Mouse (Mus musculus) forebrain, postnatal 0 days (tissue): Measurements from ENCODE around the gene Mfap2. TPM values are rescaled to one million over a fixed set of nuclear protein-coding genes. Genes with fewer than 3 reads are reported as not detected.

Experiments used
- ATAC-seq: fragments of 200-750 bp; cut with Nextera tagmentation; 2 replicates; pipeline ENCODE4 v1.8.0; 2017; ENCODE audit warnings: mild to moderate bottlenecking, moderate library complexity
- DNase-seq: peaks from one replicate; pipeline ENCODE4 v3.0.0-alpha.2; 2015
- H3K27ac ChIP-seq: fragments of 300-500 bp; sonication (generic); 2 replicates; pipeline ENCODE4 v1.5.1; 2014; ENCODE audit warnings: low read depth, mild to moderate bottlenecking, antibody characterized with exemption, low read length, moderate library complexity, mixed read lengths
- H3K27me3 ChIP-seq: fragments of 300-500 bp; sonication (generic); 2 replicates; pipeline ENCODE4 v1.6.1; 2014; ENCODE audit warnings: mild to moderate bottlenecking, low read length, mixed read lengths; ENCODE audit not compliant: insufficient read depth
- H3K36me3 ChIP-seq: fragments of 300-500 bp; sonication (generic); 2 replicates; pipeline ENCODE4 v1.6.1; 2014; ENCODE audit warnings: mild to moderate bottlenecking, moderate library complexity; ENCODE audit not compliant: insufficient read depth
- H3K4me1 ChIP-seq: fragments of 300-500 bp; sonication (generic); 2 replicates; pipeline ENCODE4 v1.6.1; 2014; ENCODE audit warnings: antibody characterized with exemption; ENCODE audit not compliant: insufficient read depth
- H3K4me2 ChIP-seq: fragments of 300-500 bp; sonication (generic); 2 replicates; pipeline ENCODE4 v1.6.1; 2014; ENCODE audit warnings: low read depth, mild to moderate bottlenecking, moderate library complexity
- H3K4me3 ChIP-seq: fragments of 300-500 bp; sonication (generic); 2 replicates; pipeline ENCODE4 v1.5.1; 2014; ENCODE audit warnings: low read depth, low read length, mixed read lengths
- H3K9ac ChIP-seq: fragments of 300-500 bp; sonication (generic); 2 replicates; pipeline ENCODE4 v1.6.1; 2014; ENCODE audit warnings: mild to moderate bottlenecking
- H3K9me3 ChIP-seq: fragments of 300-500 bp; sonication (generic); 2 replicates; pipeline ENCODE4 v1.6.1; 2016; ENCODE audit warnings: low read length
- CTCF ChIP-seq: sonication (generic); IDR thresholded peaks from 2 replicates; pipeline ENCODE4 v1.5.1; 2016; ENCODE audit warnings: antibody characterized with exemption, control low read depth, low read depth
- WGBS: fragments of 180-500 bp; shearing (Covaris S2); extraction: QIAGEN DNeasy Blood & Tissue Kit; methylation state at CpG from one replicate; pipeline ENCODE4 v1.1.7; 2014; 5-methylcytosine and 5-hydroxymethylcytosine counted together
- polyA plus RNA-seq: library from polyadenylated mRNA; unstranded; fragments of >200 nt; fragmentation: Nextera tagmentation; extraction: Ambion mirVana; gene quantifications from 2 replicates; pipeline ENCODE4 v1.2.1, GENCODE M21; 2015
- total RNA-seq: library from RNA; depleted of rRNA; stranded (reverse); fragments of >200 nt; gene quantifications from 2 replicates; pipeline ENCODE4 v1.2.3, GENCODE M21; 2014

Gene Mfap2
- total and polyA plus RNA-seq, 2 experiments from 2014 or later = 25.1 to 124 TPM

DNA sequence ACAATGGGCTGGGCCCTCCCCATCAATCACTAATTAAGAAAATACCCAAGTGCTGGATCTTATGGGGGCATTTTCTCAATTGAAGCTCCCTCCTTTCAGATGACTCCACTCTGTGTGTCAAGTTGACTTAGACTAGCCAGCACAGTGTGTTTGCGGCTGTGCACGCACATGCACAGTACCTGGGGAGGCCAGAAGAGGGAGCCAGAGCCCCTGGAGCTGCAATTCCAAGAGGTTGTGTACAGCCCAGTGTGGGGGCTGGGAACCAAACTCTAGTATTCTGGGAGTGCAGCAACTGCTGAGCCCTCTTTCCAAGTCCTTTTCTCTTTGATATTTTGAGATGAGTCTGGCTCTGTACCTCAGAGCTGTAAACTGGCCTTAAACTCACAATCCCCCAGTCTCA lies 28.6 kb upstream of the Mfap2 start:
- TF ChIP-seq CTCF = peak; percentile 39
- Histone ChIP-seq H3K9ac (no peak overlapping the region), H3K4me2 (no peak overlapping the region), H3K27ac (no peak overlapping the region), H3K4me3 (no peak overlapping the region), H3K27me3 (no peaks in the 10 kb centered on the region), H3K4me1 (no peaks in the 10 kb centered on the region), H3K9me3 (no peaks in the 10 kb centered on the region), H3K36me3 (peaks cover 33% of the 10 kb centered on the region)
- ATAC-seq (no peak), DNase-seq (no peak)
- WGBS = 91% methylated on average over 2 of the region's 2 CpGs

- H3K4me3 ChIP-seq = no peak overlapping the region
- H3K36me3 ChIP-seq = peaks cover 21% of the 10 kb centered on the region
- H3K9me3 ChIP-seq = no peaks in the 10 kb centered on the region
- H3K27ac ChIP-seq = peak overlapping the region; percentile 59; the same call in 1 of the 2 replicates
- ATAC-seq (no peak), DNase-seq (no peak)
- no peaks in the 10 kb centered on the region for H3K27me3 ChIP-seq
- TF ChIP-seq CTCF = no peak
- H3K4me2 ChIP-seq = no peak overlapping the region
- peaks cover 5% of the 10 kb centered on the region; the same call in 1 of the 2 replicates for H3K4me1 ChIP-seq
- 62% methylated on average over 4 of the region's 4 CpGs for WGBS
- no peak overlapping the region for H3K9ac ChIP-seq
Observed at GRCm38 (mm10) chr4:140982808-140983207, 27.4 kb upstream of the Mfap2 start.

- peaks cover 17% of the 10 kb centered on the region for H3K36me3 ChIP-seq
- H3K27ac ChIP-seq = peak overlapping the region; percentile 59
- H3K4me1 ChIP-seq = peaks cover 10% of the 10 kb centered on the region
- no peaks in the 10 kb centered on the region for H3K9me3 ChIP-seq
- no peak for TF ChIP-seq CTCF
- WGBS = 15% methylated on average over 9 of the region's 9 CpGs
- no peak for DNase-seq
- H3K27me3 ChIP-seq = no peaks in the 10 kb centered on the region
- H3K4me2 ChIP-seq = no peak overlapping the region
- H3K4me3 ChIP-seq = no peak overlapping the region
- peak overlapping the region; percentile 10; the same call in 1 of the 2 replicates for H3K9ac ChIP-seq
- ATAC-seq = no peak
Observed at GRCm38 (mm10) chr4:140983442-140983841, 26.8 kb upstream of the Mfap2 start.

GRCm38 (mm10) chr4:140984544-140984943 lies 25.7 kb upstream of the Mfap2 start:
- no peak for DNase-seq
- Histone ChIP-seq H3K4me2 (no peak overlapping the region), H3K27me3 (no peaks in the 10 kb centered on the region), H3K9me3 (no peaks in the 10 kb centered on the region), H3K9ac (no peak overlapping the region), H3K27ac (no peak overlapping the region), H3K4me3 (no peak overlapping the region), H3K4me1 (peaks cover 15% of the 10 kb centered on the region), H3K36me3 (peaks cover 11% of the 10 kb centered on the region)
- ATAC-seq = no peak
- TF ChIP-seq CTCF = no peak
- 96% methylated on average over 6 of the region's 6 CpGs for WGBS

DNA sequence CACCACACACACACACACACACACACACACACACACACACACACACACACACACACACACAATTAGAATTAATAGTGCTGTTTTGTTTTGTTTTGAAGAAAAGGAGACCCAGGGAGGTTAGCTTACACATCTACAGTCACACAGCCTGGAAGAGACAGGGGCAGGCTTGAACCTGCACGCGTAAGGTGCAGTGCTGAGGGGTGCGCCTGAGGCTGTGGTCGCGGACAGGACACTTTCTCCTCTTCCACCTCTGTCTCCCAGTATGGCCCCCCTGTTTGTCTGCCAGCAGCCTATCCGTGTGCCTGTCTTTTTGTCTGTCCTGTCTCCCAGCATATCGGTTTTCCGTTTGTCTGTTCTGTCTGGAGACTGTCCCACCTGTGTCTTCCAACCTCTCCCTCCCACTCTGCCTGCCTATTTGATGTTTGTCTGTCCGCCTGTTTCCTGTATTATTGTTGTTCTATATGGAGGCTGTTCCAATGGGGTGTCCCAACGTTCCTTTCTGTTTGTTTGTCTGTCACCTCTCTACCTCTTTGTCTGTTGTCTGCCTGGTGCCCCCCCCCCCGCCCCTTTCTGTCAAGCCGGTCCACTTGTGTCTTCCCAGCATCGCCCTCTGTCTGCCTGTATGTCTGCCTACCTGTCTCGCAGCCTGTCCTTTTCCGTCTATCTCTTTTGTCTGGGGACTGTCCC lies 24.1 kb upstream of the Mfap2 start:
- WGBS = 22% methylated on average over 15 of the region's 15 CpGs
- H3K27ac ChIP-seq = peak overlapping the region; percentile 86
- H3K4me1 ChIP-seq = peaks cover 15% of the 10 kb centered on the region
- H3K4me2 ChIP-seq = peak overlapping the region; percentile 77
- peaks cover 6% of the 10 kb centered on the region; the same call in 1 of the 2 replicates for H3K36me3 ChIP-seq
- DNase-seq (peak; percentile 54), ATAC-seq (peak; percentile 38)
- TF ChIP-seq CTCF = no peak
- H3K9me3 ChIP-seq = no peaks in the 10 kb centered on the region
- no peaks in the 10 kb centered on the region for H3K27me3 ChIP-seq
- H3K4me3 ChIP-seq = peak overlapping the region; percentile 86
- H3K9ac ChIP-seq = peak overlapping the region; percentile 94

DNA sequence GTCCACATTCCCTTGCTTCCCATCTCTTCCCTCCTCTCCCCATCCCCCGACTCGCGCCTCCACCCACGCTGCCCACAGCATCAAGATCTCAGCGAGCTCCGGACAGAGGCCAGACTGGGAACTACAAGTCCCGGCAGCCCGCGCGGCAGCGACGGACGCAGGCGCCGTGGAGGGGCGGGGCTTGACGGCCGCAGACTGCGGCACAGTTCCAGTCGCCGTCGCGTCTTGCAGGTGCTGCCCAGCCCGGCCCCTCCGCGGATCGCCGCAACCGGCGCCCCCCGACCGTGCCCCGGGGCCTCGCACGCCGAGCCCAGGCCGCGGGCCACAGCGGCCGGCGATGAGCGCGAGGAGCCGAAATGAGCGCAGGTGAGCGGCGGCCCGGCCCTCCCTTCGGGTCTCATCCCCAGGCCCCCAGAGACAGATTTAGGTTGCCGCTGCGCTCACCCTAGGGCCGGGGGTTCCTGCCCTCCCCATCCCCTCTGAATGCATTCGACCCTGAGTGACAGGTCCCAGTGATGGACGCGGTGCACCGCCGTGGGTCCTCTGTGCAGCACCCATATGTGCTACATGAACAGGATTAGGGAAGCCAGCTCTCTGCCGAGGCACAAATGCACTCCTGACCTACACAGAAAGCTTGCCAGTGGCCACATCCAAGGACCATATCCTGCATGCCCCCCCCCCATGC lies 23.4 kb upstream of the Mfap2 start, which contains the start of gene Atp13a2:
TSS of gene Atp13a2 (plus strand) at position 163 of the 685 bp plus-strand sequence.
- DNase-seq = peak; percentile 94
- Histone ChIP-seq H3K4me3 (peak within 1 kb of the TSS; percentile 86), H3K9me3 (no peaks in the 10 kb centered on the region), H3K4me2 (peak within 1 kb of the TSS; percentile 77), H3K36me3 (peaks cover 6% of the 10 kb centered on the region; the same call in 1 of the 2 replicates), H3K27me3 (no peaks in the 10 kb centered on the region), H3K4me1 (peaks cover 15% of the 10 kb centered on the region), H3K27ac (peak within 1 kb of the TSS; percentile 86), H3K9ac (peak within 1 kb of the TSS; percentile 94)
- WGBS = 1% methylated on average over 58 of the region's 58 CpGs
- ATAC-seq = peak; percentile 91
- TF ChIP-seq CTCF = peak; percentile 67

- no peaks in the 10 kb centered on the region for H3K9me3 ChIP-seq
- peak; percentile 13; the same call in 1 of the 2 replicates for ATAC-seq
- H3K4me3 ChIP-seq = peak overlapping the region; percentile 86
- DNase-seq = no peak
- H3K36me3 ChIP-seq = peaks cover 12% of the 10 kb centered on the region
- no peaks in the 10 kb centered on the region for H3K27me3 ChIP-seq
- peak overlapping the region; percentile 86 for H3K27ac ChIP-seq
- peak overlapping the region; percentile 94 for H3K9ac ChIP-seq
- H3K4me2 ChIP-seq = peak overlapping the region; percentile 77
- no peak for TF ChIP-seq CTCF
- H3K4me1 ChIP-seq = peaks cover 15% of the 10 kb centered on the region
- WGBS = 31% methylated on average over 7 of the region's 7 CpGs
Observed at GRCm38 (mm10) chr4:140987476-140987875, 22.7 kb upstream of the Mfap2 start.
